Mouse (Mus musculus): ENCODE data around the gene Gprc6a. TPM values are rescaled to one million over a fixed set of nuclear protein-coding genes. Genes with fewer than 3 reads are reported as not detected.

Gprc6a gene
- polyA plus RNA-seq, 1 experiment from 2014 or later = not detected

DNA sequence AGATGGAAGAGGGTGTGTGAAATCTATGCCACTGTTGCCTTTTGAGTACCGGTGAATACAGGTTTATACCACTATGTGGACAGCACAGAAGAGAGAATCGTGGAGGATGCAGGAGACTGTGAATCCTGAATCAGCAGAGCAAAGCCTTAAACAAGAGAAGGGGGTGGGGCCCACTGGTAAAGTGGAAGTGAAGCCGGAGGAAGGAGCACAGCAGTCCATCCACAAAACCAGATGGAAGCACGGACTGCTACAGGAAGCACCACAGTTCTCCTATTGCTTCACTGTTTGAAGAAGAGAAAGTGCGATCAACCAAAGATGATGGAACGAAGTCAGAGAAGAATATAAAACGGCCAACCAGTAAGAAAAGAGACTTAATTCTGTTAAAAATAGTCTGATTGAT lies 11.1 kb downstream of the Gprc6a start:
- Histone ChIP-seq H3K27ac (no peak overlapping the region), H3K4me1 (replicated peaks; ENCODE audit: control insufficient read depth, insufficient read depth, low read length) (no peaks in the 10 kb centered on the region), H3K36me3 (replicated peaks; ENCODE audit: control insufficient read depth, insufficient read depth) (no peaks in the 10 kb centered on the region), H3K4me2 (replicated peaks) (no peak overlapping the region), H3K4me3 (replicated peaks; ENCODE audit: low read length) (no peak overlapping the region), H3K9me3 (ENCODE audit: control insufficient read depth, low read length) (no peaks in the 10 kb centered on the region), H3K9ac (no peak overlapping the region), H3K27me3 (ENCODE audit: control insufficient read depth, insufficient read depth, low read length) (no peaks in the 10 kb centered on the region)
- DNase-seq (ENCODE audit: low spot score) = no peak
- WGBS = 67% methylated on average over 7 of the region's 7 CpGs
- no peak for ATAC-seq (ENCODE audit: low FRiP score)

DNA sequence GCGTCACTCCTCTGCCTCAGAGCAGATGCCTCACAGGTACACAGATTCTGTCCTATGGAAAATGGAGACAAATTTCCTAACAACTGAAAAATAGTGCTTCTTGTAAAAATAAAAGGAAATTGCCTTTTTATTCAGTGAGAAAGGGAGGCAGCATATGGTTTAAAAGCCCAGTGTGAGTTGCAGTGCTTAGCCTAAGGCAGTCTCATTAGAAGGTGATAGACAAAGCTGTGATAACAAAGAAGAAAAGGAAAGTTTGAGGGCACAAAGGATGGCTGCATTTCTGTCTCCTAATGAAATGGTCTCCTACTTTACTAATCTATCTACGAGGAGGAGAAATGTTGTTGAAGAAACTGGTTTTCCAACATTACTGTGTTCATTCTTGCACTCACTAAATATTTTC lies 12.7 kb downstream of the Gprc6a start:
- Histone ChIP-seq H3K9ac (no peak overlapping the region), H3K27ac (no peak overlapping the region), H3K36me3 (replicated peaks; ENCODE audit: control insufficient read depth, insufficient read depth) (no peaks in the 10 kb centered on the region), H3K9me3 (ENCODE audit: control insufficient read depth, low read length) (no peaks in the 10 kb centered on the region), H3K4me1 (replicated peaks; ENCODE audit: control insufficient read depth, insufficient read depth, low read length) (no peaks in the 10 kb centered on the region), H3K4me3 (replicated peaks; ENCODE audit: low read length) (no peak overlapping the region), H3K27me3 (ENCODE audit: control insufficient read depth, insufficient read depth, low read length) (no peaks in the 10 kb centered on the region), H3K4me2 (replicated peaks) (no peak overlapping the region)
- DNase-seq (ENCODE audit: low spot score) = no peak
- WGBS = 82% methylated on average over 2 of the region's 2 CpGs
- no peak for ATAC-seq (ENCODE audit: low FRiP score)

DNA sequence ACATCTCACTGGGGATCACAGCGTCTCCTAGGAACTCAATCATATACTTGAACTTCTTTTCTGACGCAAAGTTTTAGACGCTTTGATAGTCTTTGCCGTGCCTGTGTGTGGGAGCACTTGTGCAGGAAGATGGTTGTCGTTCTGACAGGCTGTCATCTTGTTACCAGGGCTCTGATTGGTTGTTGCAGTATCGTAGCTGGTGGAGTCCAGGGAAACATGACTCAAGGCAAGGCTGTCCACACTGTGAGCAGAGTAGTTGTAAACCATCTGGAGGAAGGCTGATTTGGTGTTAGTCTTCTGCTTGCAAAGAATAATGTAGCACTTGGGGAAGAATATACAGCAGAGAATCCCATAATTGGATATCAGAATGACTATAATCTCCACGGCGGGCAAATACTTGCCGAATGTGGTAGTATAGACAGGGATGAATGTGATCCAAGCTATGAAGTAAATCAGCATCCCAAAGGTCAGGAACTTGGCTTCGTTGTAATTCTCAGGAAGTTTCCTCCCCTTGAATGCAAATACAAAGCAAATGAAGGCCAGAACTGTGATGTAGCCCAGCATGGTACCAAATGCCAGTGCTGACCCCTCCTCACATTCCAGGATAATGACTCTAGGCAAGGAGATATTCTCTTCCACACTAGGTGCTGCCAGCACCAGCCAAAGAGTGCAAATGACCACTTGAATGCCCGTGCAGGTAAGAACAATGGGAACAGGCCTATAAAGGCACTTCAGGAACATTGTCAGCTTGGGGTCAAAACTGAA lies 16.3 kb downstream of the Gprc6a start:
- WGBS = 74% methylated on average over 11 of the region's 11 CpGs
- H3K4me1 ChIP-seq (replicated peaks; ENCODE audit: control insufficient read depth, insufficient read depth, low read length) = no peaks in the 10 kb centered on the region

GRCm38 (mm10) chr10:51613421-51613820 lies 17.8 kb downstream of the Gprc6a start:
- no peaks in the 10 kb centered on the region for H3K9me3 ChIP-seq (ENCODE audit: control insufficient read depth, low read length)
- H3K4me2 ChIP-seq (replicated peaks) = no peak overlapping the region
- no peaks in the 10 kb centered on the region for H3K36me3 ChIP-seq (replicated peaks; ENCODE audit: control insufficient read depth, insufficient read depth)
- H3K4me1 ChIP-seq (replicated peaks; ENCODE audit: control insufficient read depth, insufficient read depth, low read length) = no peaks in the 10 kb centered on the region
- H3K9ac ChIP-seq = no peak overlapping the region
- H3K4me3 ChIP-seq (replicated peaks; ENCODE audit: low read length) = no peak overlapping the region
- ATAC-seq (ENCODE audit: low FRiP score) = no peak
- no peaks in the 10 kb centered on the region for H3K27me3 ChIP-seq (ENCODE audit: control insufficient read depth, insufficient read depth, low read length)
- H3K27ac ChIP-seq = no peak overlapping the region
- no peak for DNase-seq (ENCODE audit: low spot score)
- WGBS = 86% methylated on average over 3 of the region's 3 CpGs

More for the DNA sequence above, 16.3 kb downstream of the Gprc6a start:
- H3K36me3 ChIP-seq (replicated peaks; ENCODE audit: control insufficient read depth, insufficient read depth) = no peaks in the 10 kb centered on the region
- no peaks in the 10 kb centered on the region for H3K27me3 ChIP-seq (ENCODE audit: control insufficient read depth, insufficient read depth, low read length)
- no peak overlapping the region for H3K9ac ChIP-seq
- ATAC-seq (ENCODE audit: low FRiP score) = no peak
- H3K4me2 ChIP-seq (replicated peaks) = no peak overlapping the region
- H3K27ac ChIP-seq = no peak overlapping the region
- H3K9me3 ChIP-seq (ENCODE audit: control insufficient read depth, low read length) = no peaks in the 10 kb centered on the region
- no peak overlapping the region for H3K4me3 ChIP-seq (replicated peaks; ENCODE audit: low read length)
- DNase-seq (ENCODE audit: low spot score) = no peak

DNA sequence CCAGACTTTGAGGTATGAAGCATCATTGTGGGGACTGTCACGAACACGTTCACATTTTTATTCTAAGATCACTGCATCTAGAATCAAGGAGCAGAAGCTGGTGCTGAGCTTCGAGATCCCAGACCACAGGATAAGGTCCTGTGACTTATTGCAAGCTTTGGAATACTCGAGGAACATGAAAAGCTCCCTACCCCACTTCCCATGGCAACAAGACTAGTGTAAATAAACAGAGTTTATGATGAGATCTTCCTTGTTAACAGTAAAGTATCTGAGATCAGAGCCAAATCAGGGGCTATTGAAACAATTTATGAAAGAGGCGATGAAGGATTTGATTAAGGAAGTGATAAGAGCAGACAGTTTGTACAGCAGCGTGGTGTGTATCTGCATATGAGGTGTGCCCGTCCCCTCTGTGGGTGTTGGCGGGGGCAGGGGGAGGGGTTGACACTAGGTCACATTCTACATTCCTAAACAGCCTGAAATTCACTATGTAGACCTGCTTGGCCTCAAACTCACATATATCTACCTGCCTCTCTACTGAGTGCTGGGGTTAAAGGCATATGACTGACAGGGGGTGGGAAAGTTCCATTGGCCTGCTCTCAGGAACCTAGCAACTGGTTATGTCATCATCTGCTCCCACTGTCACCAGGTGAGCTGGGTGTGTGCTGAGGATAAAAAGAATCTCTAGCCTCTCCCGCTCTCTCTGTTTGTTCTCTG lies 19.1 kb downstream of the Gprc6a start:
- no peaks in the 10 kb centered on the region for H3K36me3 ChIP-seq (replicated peaks; ENCODE audit: control insufficient read depth, insufficient read depth)
- ATAC-seq (ENCODE audit: low FRiP score) = no peak
- no peak for DNase-seq (ENCODE audit: low spot score)
- no peaks in the 10 kb centered on the region for H3K4me1 ChIP-seq (replicated peaks; ENCODE audit: control insufficient read depth, insufficient read depth, low read length)
- H3K27ac ChIP-seq = no peak overlapping the region
- H3K27me3 ChIP-seq (ENCODE audit: control insufficient read depth, insufficient read depth, low read length) = no peaks in the 10 kb centered on the region
- 84% methylated on average over 9 of the region's 9 CpGs for WGBS
- H3K4me3 ChIP-seq (replicated peaks; ENCODE audit: low read length) = no peak overlapping the region
- no peak overlapping the region for H3K9ac ChIP-seq
- H3K9me3 ChIP-seq (ENCODE audit: control insufficient read depth, low read length) = no peaks in the 10 kb centered on the region
- no peak overlapping the region for H3K4me2 ChIP-seq (replicated peaks)

- DNase-seq (ENCODE audit: low spot score) (no peak), ATAC-seq (ENCODE audit: low FRiP score) (no peak)
- Histone ChIP-seq H3K4me2 (replicated peaks) (no peak overlapping the region), H3K36me3 (replicated peaks; ENCODE audit: control insufficient read depth, insufficient read depth) (no peaks in the 10 kb centered on the region), H3K4me3 (replicated peaks; ENCODE audit: low read length) (no peak overlapping the region), H3K27ac (no peak overlapping the region), H3K27me3 (ENCODE audit: control insufficient read depth, insufficient read depth, low read length) (no peaks in the 10 kb centered on the region), H3K4me1 (replicated peaks; ENCODE audit: control insufficient read depth, insufficient read depth, low read length) (no peaks in the 10 kb centered on the region), H3K9ac (no peak overlapping the region), H3K9me3 (ENCODE audit: control insufficient read depth, low read length) (no peaks in the 10 kb centered on the region)
- WGBS = 73% methylated on average over 4 of the region's 4 CpGs
These were observed 21.4 kb downstream of the Gprc6a start for GRCm38 (mm10) chr10:51609741-51610425.

- ATAC-seq (ENCODE audit: low FRiP score) (no peak), DNase-seq (ENCODE audit: low spot score) (peak; percentile 13)
- Histone ChIP-seq H3K4me2 (replicated peaks) (no peak overlapping the region), H3K4me1 (replicated peaks; ENCODE audit: control insufficient read depth, insufficient read depth, low read length) (no peaks in the 10 kb centered on the region), H3K27ac (no peak overlapping the region), H3K36me3 (replicated peaks; ENCODE audit: control insufficient read depth, insufficient read depth) (no peaks in the 10 kb centered on the region), H3K9me3 (ENCODE audit: control insufficient read depth, low read length) (no peaks in the 10 kb centered on the region), H3K9ac (no peak overlapping the region), H3K27me3 (ENCODE audit: control insufficient read depth, insufficient read depth, low read length) (no peaks in the 10 kb centered on the region), H3K4me3 (replicated peaks; ENCODE audit: low read length) (no peak overlapping the region)
- 88% methylated on average over 9 of the region's 9 CpGs for WGBS
These were observed 34.2 kb downstream of the Gprc6a start for GRCm38 (mm10) chr10:51596928-51597635.

- WGBS = 49% methylated on average over 10 of the region's 10 CpGs
- DNase-seq (ENCODE audit: low spot score) (peak; percentile 85), ATAC-seq (ENCODE audit: low FRiP score) (peak; percentile 53; the same call in 1 of the 2 replicates)
- Histone ChIP-seq H3K27ac (no peak overlapping the region), H3K9ac (no peak overlapping the region), H3K4me3 (replicated peaks; ENCODE audit: low read length) (no peak overlapping the region), H3K27me3 (ENCODE audit: control insufficient read depth, insufficient read depth, low read length) (no peaks in the 10 kb centered on the region), H3K4me2 (replicated peaks) (peak overlapping the region; percentile 24; the same call in 1 of the 2 replicates), H3K9me3 (ENCODE audit: control insufficient read depth, low read length) (no peaks in the 10 kb centered on the region), H3K4me1 (replicated peaks; ENCODE audit: control insufficient read depth, insufficient read depth, low read length) (no peaks in the 10 kb centered on the region), H3K36me3 (replicated peaks; ENCODE audit: control insufficient read depth, insufficient read depth) (no peaks in the 10 kb centered on the region)
These were observed 36.0 kb downstream of the Gprc6a start for GRCm38 (mm10) chr10:51595001-51595931.
